11 mouse cellular contexts compared by ENCODE assay signal in genomic region chr4:98091901-98092472, GRCm38 (mm10).
DNase-seq lines count a peak whose midpoint lies in the region; ATAC-seq and TF ChIP-seq lines count a peak whose summit lies in the region.
"Had no signal": no experiment of that assay in that cellular context is flagged by ENCODE, and none has a peak within 500 bp of the region (broad histone marks: within the 10 kb centered on the region; RNA-seq: fewer than 3 reads in every experiment).

No protein-coding gene starts in this region.

- H3K27me3 ChIP-seq in heart, embryonic 11.5 days (ENCODE audit: control insufficient read depth, insufficient read depth, low read length): no peaks in the 10 kb centered on the region
- H3K27me3 ChIP-seq in lung, embryonic 14.5 days (ENCODE audit: insufficient read depth, low read length): no peaks in the 10 kb centered on the region
- no peaks in the 10 kb centered on the region for H3K27me3 ChIP-seq in embryonic facial prominence, embryonic 14.5 days (replicated peaks; ENCODE audit: control insufficient read depth, insufficient read depth, low read length)
- H3K27me3 ChIP-seq: forebrain, embryonic 13.5 days had no signal

- H3K4me2 ChIP-seq in heart, embryonic 11.5 days: no peak overlapping the region
- no peak overlapping the region for H3K4me2 ChIP-seq in lung, embryonic 14.5 days
- no peak overlapping the region for H3K4me2 ChIP-seq in embryonic facial prominence, embryonic 14.5 days (ENCODE audit: low read depth, low read length)
- H3K4me2 ChIP-seq: forebrain, embryonic 13.5 days had no signal

- H3K4me3 ChIP-seq in heart, embryonic 11.5 days (ENCODE audit: low read depth, low read length): no peak overlapping the region
- H3K4me3 ChIP-seq in lung, embryonic 14.5 days (ENCODE audit: low read depth, low read length): no peak overlapping the region
- H3K4me3 ChIP-seq in embryonic facial prominence, embryonic 14.5 days (ENCODE audit: low read depth, low read length): no peak overlapping the region
- H3K4me3 ChIP-seq: forebrain, embryonic 13.5 days had no signal

- peak; percentile 47; the same call in 1 of the 2 replicates for ATAC-seq in heart, embryonic 11.5 days (replicated peaks; ENCODE audit: insufficient number of reproducible peaks, low FRiP score, low TSS enrichment)
- ATAC-seq in lung, embryonic 14.5 days (ENCODE audit: insufficient read depth): peak; percentile 22; the same call in 1 of the 2 replicates
- no peak for ATAC-seq in embryonic facial prominence, embryonic 14.5 days (ENCODE audit: low read depth)
- ATAC-seq in megakaryocyte progenitor cell, adult 5-6 weeks (replicated peaks; ENCODE audit: poor library complexity): peak; percentile 12; the same call in 1 of the 2 replicates
- ATAC-seq: forebrain, embryonic 13.5 days; intestine, postnatal 0 days had no signal

- H3K9ac ChIP-seq in heart, embryonic 11.5 days (ENCODE audit: low read depth, low read length): no peak overlapping the region
- H3K9ac ChIP-seq in lung, embryonic 14.5 days: no peak overlapping the region
- no peak overlapping the region for H3K9ac ChIP-seq in embryonic facial prominence, embryonic 14.5 days (ENCODE audit: low read depth, low read length)
- H3K9ac ChIP-seq: forebrain, embryonic 13.5 days had no signal

- H3K4me1 ChIP-seq in heart, embryonic 11.5 days (ENCODE audit: control insufficient read depth, insufficient read depth, low read length): peaks cover 30% of the 10 kb centered on the region
- H3K4me1 ChIP-seq in lung, embryonic 14.5 days (ENCODE audit: insufficient read depth): peaks cover 25% of the 10 kb centered on the region
- peaks cover 19% of the 10 kb centered on the region for H3K4me1 ChIP-seq in embryonic facial prominence, embryonic 14.5 days (ENCODE audit: control insufficient read depth, insufficient read depth, low read length)

- WGBS in heart, embryonic 11.5 days (ENCODE audit: insufficient replicate concordance): 51% methylated on average over 5 of the region's 5 CpGs
- WGBS in lung, embryonic 14.5 days: 64% methylated on average over 5 of the region's 5 CpGs
- 88% methylated on average over 5 of the region's 5 CpGs for WGBS in embryonic facial prominence, embryonic 14.5 days

- H3K36me3 ChIP-seq in heart, embryonic 11.5 days (ENCODE audit: control insufficient read depth, insufficient read depth, low read length): no peaks in the 10 kb centered on the region
- 0 out of 2 replicates have a peak, but pooled peaks cover 1% of the 10 kb centered on the region for H3K36me3 ChIP-seq in lung, embryonic 14.5 days (ENCODE audit: insufficient read depth)
- peaks cover 4% of the 10 kb centered on the region; the same call in 1 of the 2 replicates for H3K36me3 ChIP-seq in embryonic facial prominence, embryonic 14.5 days (ENCODE audit: control insufficient read depth, insufficient read depth, low read length)

- DNase-seq in heart, postnatal 25 days (ENCODE audit: low spot score): no peak
- DNase-seq in lung, embryonic 14.5 days: no peak
- no peak for DNase-seq in lung, postnatal 10 days
- DNase-seq in embryonic facial prominence, embryonic 14.5 days (ENCODE audit: low spot score): no peak
- no peak for DNase-seq in left cerebral cortex, postnatal 14 days (ENCODE audit: low spot score in 2 of 2)
- no peak for DNase-seq in gastrocnemius, postnatal 10 days

- no peak for TF ChIP-seq CTCF in lung, embryonic 14.5 days (IDR thresholded peaks at IDR 0.05; ENCODE audit: low read depth)

- H3K27ac ChIP-seq in heart, embryonic 11.5 days (ENCODE audit: low read depth, low read length): peak overlapping the region; percentile 84
- H3K27ac ChIP-seq in lung, embryonic 14.5 days (ENCODE audit: low read depth): peak overlapping the region; percentile 63; the same call in 1 of the 2 replicates
- peak overlapping the region; percentile 46 for H3K27ac ChIP-seq in embryonic facial prominence, embryonic 14.5 days (replicated peaks; ENCODE audit: low read depth, low read length)
- H3K27ac ChIP-seq: forebrain, embryonic 13.5 days; macrophage had no signal

- no peaks in the 10 kb centered on the region for H3K9me3 ChIP-seq in heart, embryonic 11.5 days (replicated peaks; ENCODE audit: control insufficient read depth, low read length)
- no peaks in the 10 kb centered on the region for H3K9me3 ChIP-seq in lung, embryonic 14.5 days (ENCODE audit: low read depth, low read length)
- no peaks in the 10 kb centered on the region for H3K9me3 ChIP-seq in embryonic facial prominence, embryonic 14.5 days (ENCODE audit: control insufficient read depth, low read length)
- H3K9me3 ChIP-seq: forebrain, embryonic 13.5 days had no signal

- intact Hi-C loops in heart, postnatal 25 days (cut with DNase I): loop anchor here (2.0 to 5.0 kb wide), 3 partner anchors 15 to 170 kb away; no protein-coding TSS in a partner anchor
- intact Hi-C loops in left cerebral cortex, postnatal 14 days (cut with DNase I): no loop called here
